Mouse (Mus musculus): ENCODE results near the gene Elmo2. TPM values are rescaled to one million over a fixed set of nuclear protein-coding genes. Genes with fewer than 3 reads are reported as not detected.

The Elmo2 gene
- polyA plus RNA-seq, 1 experiment from 2014 or later, result 98.6 TPM

GRCm38 (mm10) chr2:165310818-165311425 is 15.4 kb downstream of the Elmo2 start:
- Histone ChIP-seq H3K9me3 (no peaks in the 10 kb centered on the region), H3K27me3 (no peaks in the 10 kb centered on the region), H3K36me3 (peaks cover 92% of the 10 kb centered on the region), H3K4me1 (peaks cover 9% of the 10 kb centered on the region; the same call in 1 of the 2 replicates), H3K4me3 (no peak overlapping the region), H3K27ac (peak overlapping the region; percentile 28; the same call in 1 of the 2 replicates), H3K4me2 (no peak overlapping the region), H3K9ac (no peak overlapping the region)
- ATAC-seq (ENCODE audit: insufficient number of reproducible peaks, insufficient read depth, low FRiP score, low TSS enrichment, low read depth), result no peak
- 41% methylated on average over 13 of the region's 13 CpGs for WGBS

- peaks cover 92% of the 10 kb centered on the region for H3K36me3 ChIP-seq
- no peaks in the 10 kb centered on the region for H3K9me3 ChIP-seq
- no peak overlapping the region for H3K27ac ChIP-seq
- H3K4me2 ChIP-seq, result no peak overlapping the region
- no peaks in the 10 kb centered on the region for H3K27me3 ChIP-seq
- H3K9ac ChIP-seq, result no peak overlapping the region
- no peak overlapping the region for H3K4me3 ChIP-seq
- no peak for ATAC-seq (ENCODE audit: insufficient number of reproducible peaks, insufficient read depth, low FRiP score, low TSS enrichment, low read depth)
- peaks cover 9% of the 10 kb centered on the region; the same call in 1 of the 2 replicates for H3K4me1 ChIP-seq
- 90% methylated on average over 6 of the region's 6 CpGs for WGBS
Observed at GRCm38 (mm10) chr2:165307801-165308200, 18.5 kb downstream of the Elmo2 start.

- H3K4me3 ChIP-seq, result no peak overlapping the region
- ATAC-seq (ENCODE audit: insufficient number of reproducible peaks, insufficient read depth, low FRiP score, low TSS enrichment, low read depth), result no peak
- no peaks in the 10 kb centered on the region for H3K27me3 ChIP-seq
- H3K9ac ChIP-seq, result no peak overlapping the region
- no peak overlapping the region for H3K27ac ChIP-seq
- H3K4me2 ChIP-seq, result no peak overlapping the region
- H3K36me3 ChIP-seq, result peaks cover 94% of the 10 kb centered on the region
- 89% methylated on average over 8 of the region's 8 CpGs for WGBS
- H3K9me3 ChIP-seq, result no peaks in the 10 kb centered on the region
- no peaks in the 10 kb centered on the region for H3K4me1 ChIP-seq
Observed at GRCm38 (mm10) chr2:165305438-165305837, 20.8 kb downstream of the Elmo2 start.

- Histone ChIP-seq H3K9ac (no peak overlapping the region), H3K9me3 (no peaks in the 10 kb centered on the region), H3K4me3 (no peak overlapping the region), H3K4me2 (no peak overlapping the region), H3K4me1 (no peaks in the 10 kb centered on the region), H3K27ac (no peak overlapping the region), H3K27me3 (no peaks in the 10 kb centered on the region), H3K36me3 (peaks cover 98% of the 10 kb centered on the region)
- WGBS, result 88% methylated on average over 19 of the region's 19 CpGs
- ATAC-seq (ENCODE audit: insufficient number of reproducible peaks, insufficient read depth, low FRiP score, low TSS enrichment, low read depth), result no peak
Observed at GRCm38 (mm10) chr2:165304819-165305218, 21.5 kb downstream of the Elmo2 start.

GRCm38 (mm10) chr2:165303354-165304012 is 22.8 kb downstream of the Elmo2 start:
- Histone ChIP-seq H3K36me3 (peaks cover 98% of the 10 kb centered on the region), H3K9ac (no peak overlapping the region), H3K4me2 (no peak overlapping the region), H3K9me3 (no peaks in the 10 kb centered on the region), H3K27me3 (no peaks in the 10 kb centered on the region), H3K4me1 (no peaks in the 10 kb centered on the region), H3K27ac (no peak overlapping the region), H3K4me3 (no peak overlapping the region)
- 86% methylated on average over 6 of the region's 6 CpGs for WGBS
- ATAC-seq (ENCODE audit: insufficient number of reproducible peaks, insufficient read depth, low FRiP score, low TSS enrichment, low read depth), result no peak

GRCm38 (mm10) chr2:165301409-165301808 is 24.9 kb downstream of the Elmo2 start:
- WGBS, result 60% methylated on average over 3 of the region's 3 CpGs

GRCm38 (mm10) chr2:165300885-165301284 is 25.4 kb downstream of the Elmo2 start:
- H3K9ac ChIP-seq, result no peak overlapping the region
- no peaks in the 10 kb centered on the region for H3K27me3 ChIP-seq
- no peak overlapping the region for H3K27ac ChIP-seq
- H3K4me3 ChIP-seq, result no peak overlapping the region
- no peaks in the 10 kb centered on the region for H3K4me1 ChIP-seq
- peaks cover 98% of the 10 kb centered on the region for H3K36me3 ChIP-seq
- no peak for ATAC-seq (ENCODE audit: insufficient number of reproducible peaks, insufficient read depth, low FRiP score, low TSS enrichment, low read depth)
- H3K9me3 ChIP-seq, result no peaks in the 10 kb centered on the region
- no peak overlapping the region for H3K4me2 ChIP-seq
- WGBS, result 84% methylated on average over 6 of the region's 6 CpGs

More at GRCm38 (mm10) chr2:165301409-165301808, 24.9 kb downstream of the Elmo2 start:
- no peak for ATAC-seq (ENCODE audit: insufficient number of reproducible peaks, insufficient read depth, low FRiP score, low TSS enrichment, low read depth)
- Histone ChIP-seq H3K4me1 (no peaks in the 10 kb centered on the region), H3K4me3 (no peak overlapping the region), H3K9ac (no peak overlapping the region), H3K36me3 (peaks cover 98% of the 10 kb centered on the region), H3K4me2 (no peak overlapping the region), H3K27ac (no peak overlapping the region), H3K27me3 (no peaks in the 10 kb centered on the region), H3K9me3 (no peaks in the 10 kb centered on the region)

GRCm38 (mm10) chr2:165300424-165300823 is 25.9 kb downstream of the Elmo2 start:
- WGBS, result 79% methylated on average over 8 of the region's 8 CpGs
- Histone ChIP-seq H3K36me3 (peaks cover 98% of the 10 kb centered on the region), H3K9me3 (no peaks in the 10 kb centered on the region), H3K27me3 (no peaks in the 10 kb centered on the region), H3K4me1 (no peaks in the 10 kb centered on the region), H3K27ac (no peak overlapping the region), H3K4me3 (no peak overlapping the region), H3K4me2 (no peak overlapping the region), H3K9ac (no peak overlapping the region)
- ATAC-seq (ENCODE audit: insufficient number of reproducible peaks, insufficient read depth, low FRiP score, low TSS enrichment, low read depth), result no peak

- no peaks in the 10 kb centered on the region for H3K27me3 ChIP-seq
- no peak overlapping the region for H3K9ac ChIP-seq
- peaks cover 96% of the 10 kb centered on the region for H3K36me3 ChIP-seq
- no peaks in the 10 kb centered on the region for H3K4me1 ChIP-seq
- ATAC-seq (ENCODE audit: insufficient number of reproducible peaks, insufficient read depth, low FRiP score, low TSS enrichment, low read depth), result no peak
- WGBS, result 92% methylated on average over 11 of the region's 11 CpGs
- no peaks in the 10 kb centered on the region for H3K9me3 ChIP-seq
- no peak overlapping the region for H3K4me3 ChIP-seq
- H3K4me2 ChIP-seq, result no peak overlapping the region
- no peak overlapping the region for H3K27ac ChIP-seq
Observed at GRCm38 (mm10) chr2:165297429-165297828, 28.9 kb downstream of the Elmo2 start.

- H3K4me2 ChIP-seq, result no peak overlapping the region
- H3K9ac ChIP-seq, result no peak overlapping the region
- no peaks in the 10 kb centered on the region for H3K27me3 ChIP-seq
- WGBS, result 88% methylated on average over 18 of the region's 18 CpGs
- peaks cover 96% of the 10 kb centered on the region for H3K36me3 ChIP-seq
- H3K9me3 ChIP-seq, result no peaks in the 10 kb centered on the region
- ATAC-seq (ENCODE audit: insufficient number of reproducible peaks, insufficient read depth, low FRiP score, low TSS enrichment, low read depth), result no peak
- H3K4me1 ChIP-seq, result no peaks in the 10 kb centered on the region
- no peak overlapping the region for H3K27ac ChIP-seq
- no peak overlapping the region for H3K4me3 ChIP-seq
Observed at GRCm38 (mm10) chr2:165296571-165296970, 29.7 kb downstream of the Elmo2 start.

- no peaks in the 10 kb centered on the region for H3K9me3 ChIP-seq
- H3K4me1 ChIP-seq, result peaks cover 25% of the 10 kb centered on the region
- H3K27me3 ChIP-seq, result no peaks in the 10 kb centered on the region
- peak overlapping the region; percentile 87 for H3K27ac ChIP-seq
- 68% methylated on average over 18 of the region's 18 CpGs for WGBS
- peaks cover 41% of the 10 kb centered on the region for H3K36me3 ChIP-seq
- ATAC-seq (ENCODE audit: insufficient number of reproducible peaks, insufficient read depth, low FRiP score, low TSS enrichment, low read depth), result no peak
- H3K4me3 ChIP-seq, result peak overlapping the region; percentile 77
- H3K9ac ChIP-seq, result peak overlapping the region; percentile 81
- peak overlapping the region; percentile 84 for H3K4me2 ChIP-seq
Observed at GRCm38 (mm10) chr2:165288315-165289031, 37.8 kb downstream of the Elmo2 start.

All from embryonic facial prominence, embryonic 13.5 days (tissue).